Mouse (Mus musculus): ENCODE results near the gene Doc2b. TPM values are rescaled to one million over a fixed set of nuclear protein-coding genes. Genes with fewer than 3 reads are reported as not detected.

Gene Doc2b
- polyA plus RNA-seq, 1 experiment from 2014 or later = 0.13 TPM

DNA sequence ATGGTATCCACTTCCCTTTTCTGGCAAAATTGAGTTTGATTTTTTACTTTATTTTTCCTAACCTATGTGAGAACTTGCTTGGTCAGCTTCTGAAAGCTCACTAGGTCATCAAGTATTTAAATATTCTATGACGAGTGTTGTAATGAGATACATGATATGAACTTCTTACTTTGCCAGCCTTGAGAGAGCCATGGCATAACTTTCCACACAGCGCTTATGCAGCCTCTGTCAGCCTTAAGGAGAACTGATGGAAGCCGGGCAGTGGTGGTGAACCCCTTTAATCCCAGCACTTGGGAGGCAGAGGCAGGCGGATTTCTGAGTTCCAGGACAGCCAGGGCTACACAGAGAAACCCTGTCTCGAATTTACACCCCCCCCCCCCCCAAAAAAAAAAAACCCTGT, 35.1 kb downstream of the Doc2b start:
- Histone ChIP-seq H3K4me2 (no peak overlapping the region), H3K36me3 (peaks cover 78% of the 10 kb centered on the region), H3K9me3 (replicated peaks) (no peaks in the 10 kb centered on the region), H3K4me1 (replicated peaks) (0 out of 2 replicates have a peak, but pooled peaks cover 3% of the 10 kb centered on the region), H3K4me3 (no peak overlapping the region), H3K9ac (no peak overlapping the region), H3K27ac (no peak overlapping the region), H3K27me3 (no peaks in the 10 kb centered on the region)
- 93% methylated on average over 5 of the region's 5 CpGs for WGBS
- ATAC-seq (replicated peaks; ENCODE audit: insufficient number of reproducible peaks, insufficient read depth, low FRiP score, low read depth) = no peak

DNA sequence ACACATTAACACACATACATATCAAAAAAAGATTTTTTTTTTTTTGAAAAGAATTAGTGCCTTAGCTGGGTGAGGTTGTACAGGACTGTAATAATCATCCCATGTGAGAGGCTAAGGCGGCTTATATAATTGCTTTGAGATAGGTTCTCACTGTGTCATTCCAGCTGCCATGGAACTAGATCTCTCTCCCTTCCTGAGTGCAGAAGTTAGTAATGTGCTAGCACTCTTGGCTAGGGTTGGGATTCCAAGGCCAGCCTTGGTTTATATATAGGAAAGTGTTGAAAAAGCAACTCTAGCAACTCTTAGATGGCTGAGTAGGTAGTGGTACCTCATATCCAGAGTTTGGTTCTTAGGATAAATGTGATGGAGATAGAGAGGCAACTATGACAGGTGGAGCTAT, 37.3 kb downstream of the Doc2b start:
- Histone ChIP-seq H3K4me1 (replicated peaks) (peaks cover 3% of the 10 kb centered on the region; the same call in 1 of the 2 replicates), H3K27ac (no peak overlapping the region), H3K4me2 (no peak overlapping the region), H3K4me3 (no peak overlapping the region), H3K9ac (no peak overlapping the region), H3K27me3 (no peaks in the 10 kb centered on the region), H3K36me3 (peaks cover 58% of the 10 kb centered on the region), H3K9me3 (replicated peaks) (no peaks in the 10 kb centered on the region)
- WGBS = 87% methylated on average over 1 of the region's 1 CpGs
- no peak for ATAC-seq (replicated peaks; ENCODE audit: insufficient number of reproducible peaks, insufficient read depth, low FRiP score, low read depth)

DNA sequence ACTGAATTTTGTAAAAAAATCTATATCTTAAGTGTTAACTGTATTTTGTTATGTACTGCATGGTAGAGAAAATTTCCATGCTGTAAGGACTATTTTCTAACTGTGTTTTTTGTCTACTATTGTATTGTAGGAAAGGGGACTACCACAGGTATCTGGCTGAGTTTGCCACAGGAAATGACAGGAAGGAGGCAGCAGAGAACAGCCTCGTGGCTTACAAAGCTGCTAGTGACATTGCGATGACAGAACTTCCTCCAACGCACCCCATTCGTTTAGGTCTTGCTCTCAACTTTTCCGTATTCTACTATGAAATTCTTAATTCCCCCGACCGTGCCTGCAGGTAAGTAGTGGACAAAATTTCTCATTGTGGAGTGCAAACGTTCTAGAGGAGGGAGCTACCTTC, 39.2 kb downstream of the Doc2b start:
- H3K27me3 ChIP-seq = no peaks in the 10 kb centered on the region
- no peak overlapping the region for H3K4me2 ChIP-seq
- no peaks in the 10 kb centered on the region for H3K9me3 ChIP-seq (replicated peaks)
- no peak for ATAC-seq (replicated peaks; ENCODE audit: insufficient number of reproducible peaks, insufficient read depth, low FRiP score, low read depth)
- H3K4me1 ChIP-seq (replicated peaks) = peaks cover 7% of the 10 kb centered on the region
- no peak overlapping the region for H3K4me3 ChIP-seq
- 64% methylated on average over 8 of the region's 8 CpGs for WGBS
- H3K9ac ChIP-seq = no peak overlapping the region
- no peak overlapping the region for H3K27ac ChIP-seq
- peaks cover 56% of the 10 kb centered on the region for H3K36me3 ChIP-seq

- WGBS = 75% methylated on average over 4 of the region's 4 CpGs
- no peak overlapping the region for H3K9ac ChIP-seq
- peaks cover 53% of the 10 kb centered on the region for H3K4me1 ChIP-seq (replicated peaks)
- no peak overlapping the region for H3K4me3 ChIP-seq
- ATAC-seq (replicated peaks; ENCODE audit: insufficient number of reproducible peaks, insufficient read depth, low FRiP score, low read depth) = no peak
- H3K27me3 ChIP-seq = no peaks in the 10 kb centered on the region
- H3K36me3 ChIP-seq = peaks cover 10% of the 10 kb centered on the region; the same call in 1 of the 2 replicates
- no peak overlapping the region for H3K27ac ChIP-seq
- H3K9me3 ChIP-seq (replicated peaks) = no peaks in the 10 kb centered on the region
- no peak overlapping the region for H3K4me2 ChIP-seq
Observed at GRCm38 (mm10) chr11:75751082-75751481, 44.8 kb downstream of the Doc2b start.

GRCm38 (mm10) chr11:75750537-75750936, 45.3 kb downstream of the Doc2b start:
- no peaks in the 10 kb centered on the region for H3K27me3 ChIP-seq
- H3K4me3 ChIP-seq = no peak overlapping the region
- H3K9me3 ChIP-seq (replicated peaks) = no peaks in the 10 kb centered on the region
- H3K9ac ChIP-seq = no peak overlapping the region
- WGBS = 59% methylated on average over 1 of the region's 1 CpGs
- peaks cover 10% of the 10 kb centered on the region; the same call in 1 of the 2 replicates for H3K36me3 ChIP-seq
- no peak overlapping the region for H3K27ac ChIP-seq
- ATAC-seq (replicated peaks; ENCODE audit: insufficient number of reproducible peaks, insufficient read depth, low FRiP score, low read depth) = no peak
- H3K4me1 ChIP-seq (replicated peaks) = peaks cover 56% of the 10 kb centered on the region
- no peak overlapping the region for H3K4me2 ChIP-seq

GRCm38 (mm10) chr11:75744761-75745160, 51.1 kb downstream of the Doc2b start:
- no peak for ATAC-seq (replicated peaks; ENCODE audit: insufficient number of reproducible peaks, insufficient read depth, low FRiP score, low read depth)
- WGBS = 84% methylated on average over 3 of the region's 3 CpGs
- H3K27ac ChIP-seq = no peak overlapping the region
- no peak overlapping the region for H3K4me2 ChIP-seq
- no peak overlapping the region for H3K9ac ChIP-seq
- H3K36me3 ChIP-seq = no peaks in the 10 kb centered on the region
- H3K4me1 ChIP-seq (replicated peaks) = peaks cover 66% of the 10 kb centered on the region
- no peaks in the 10 kb centered on the region for H3K27me3 ChIP-seq
- H3K9me3 ChIP-seq (replicated peaks) = no peaks in the 10 kb centered on the region
- no peak overlapping the region for H3K4me3 ChIP-seq

DNA sequence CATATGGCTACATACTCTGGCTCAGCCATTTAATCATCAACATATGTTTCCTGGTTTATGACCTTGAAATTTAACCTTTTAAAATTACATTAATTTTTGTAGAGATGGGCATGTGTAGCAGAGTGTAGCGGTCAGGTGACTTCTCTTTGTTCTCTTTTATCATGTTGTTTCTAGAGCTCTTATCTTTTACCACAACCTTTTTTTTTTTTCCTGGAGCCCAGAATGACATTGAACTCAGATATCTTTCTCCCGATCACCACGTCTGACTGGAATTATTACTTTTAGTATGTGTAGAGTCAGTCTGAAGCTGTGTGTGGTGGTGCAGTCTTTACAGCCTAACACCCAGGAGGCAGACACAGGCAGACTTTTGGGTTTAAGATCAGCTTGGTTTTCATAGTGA, 54.2 kb downstream of the Doc2b start:
- H3K9ac ChIP-seq = no peak overlapping the region
- H3K4me3 ChIP-seq = no peak overlapping the region
- H3K4me2 ChIP-seq = no peak overlapping the region
- no peak for ATAC-seq (replicated peaks; ENCODE audit: insufficient number of reproducible peaks, insufficient read depth, low FRiP score, low read depth)
- peaks cover 9% of the 10 kb centered on the region for H3K36me3 ChIP-seq
- H3K27me3 ChIP-seq = no peaks in the 10 kb centered on the region
- no peaks in the 10 kb centered on the region for H3K9me3 ChIP-seq (replicated peaks)
- peaks cover 55% of the 10 kb centered on the region for H3K4me1 ChIP-seq (replicated peaks)
- WGBS = 37% methylated on average over 3 of the region's 3 CpGs
- peak overlapping the region; percentile 17; the same call in 1 of the 2 replicates for H3K27ac ChIP-seq

- ATAC-seq (replicated peaks; ENCODE audit: insufficient number of reproducible peaks, insufficient read depth, low FRiP score, low read depth) = no peak
- Histone ChIP-seq H3K4me1 (replicated peaks) (peaks cover 59% of the 10 kb centered on the region), H3K9me3 (replicated peaks) (no peaks in the 10 kb centered on the region), H3K36me3 (peaks cover 9% of the 10 kb centered on the region), H3K27me3 (no peaks in the 10 kb centered on the region), H3K27ac (no peak overlapping the region), H3K4me2 (no peak overlapping the region), H3K9ac (no peak overlapping the region), H3K4me3 (no peak overlapping the region)
- WGBS = 54% methylated on average over 3 of the region's 3 CpGs
Observed at GRCm38 (mm10) chr11:75740204-75740603, 55.6 kb downstream of the Doc2b start.

DNA sequence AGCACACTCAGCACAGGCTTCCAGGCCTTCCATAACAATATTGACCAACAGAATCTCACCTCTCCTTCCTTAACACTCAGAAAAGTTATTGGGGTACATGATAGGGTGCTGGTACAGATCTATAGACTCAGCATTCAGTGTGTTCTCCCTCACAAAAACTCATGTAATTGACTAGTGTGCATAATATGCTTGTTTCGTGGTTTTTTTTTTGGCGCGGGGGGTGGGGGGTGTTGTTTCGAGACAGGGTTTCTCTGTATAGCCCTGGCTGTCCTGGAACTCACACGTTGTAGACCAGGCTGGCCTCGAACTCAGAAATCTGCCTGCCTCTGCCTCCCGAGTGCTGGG, 57.4 kb downstream of the Doc2b start:
- no peaks in the 10 kb centered on the region for H3K9me3 ChIP-seq (replicated peaks)
- ATAC-seq (replicated peaks; ENCODE audit: insufficient number of reproducible peaks, insufficient read depth, low FRiP score, low read depth) = no peak
- H3K4me1 ChIP-seq (replicated peaks) = peaks cover 62% of the 10 kb centered on the region
- H3K27me3 ChIP-seq = no peaks in the 10 kb centered on the region
- H3K27ac ChIP-seq = no peak overlapping the region
- no peak overlapping the region for H3K4me2 ChIP-seq
- 95% methylated on average over 7 of the region's 7 CpGs for WGBS
- H3K4me3 ChIP-seq = no peak overlapping the region
- no peak overlapping the region for H3K9ac ChIP-seq
- peaks cover 9% of the 10 kb centered on the region for H3K36me3 ChIP-seq

GRCm38 (mm10) chr11:75737806-75738476, 57.9 kb downstream of the Doc2b start:
- 58% methylated on average over 2 of the region's 2 CpGs for WGBS
- H3K4me1 ChIP-seq (replicated peaks) = peaks cover 62% of the 10 kb centered on the region
- no peak overlapping the region for H3K27ac ChIP-seq
- no peaks in the 10 kb centered on the region for H3K27me3 ChIP-seq
- no peak for ATAC-seq (replicated peaks; ENCODE audit: insufficient number of reproducible peaks, insufficient read depth, low FRiP score, low read depth)
- H3K4me2 ChIP-seq = no peak overlapping the region
- H3K36me3 ChIP-seq = peaks cover 9% of the 10 kb centered on the region
- H3K9ac ChIP-seq = no peak overlapping the region
- no peaks in the 10 kb centered on the region for H3K9me3 ChIP-seq (replicated peaks)
- H3K4me3 ChIP-seq = no peak overlapping the region

DNA sequence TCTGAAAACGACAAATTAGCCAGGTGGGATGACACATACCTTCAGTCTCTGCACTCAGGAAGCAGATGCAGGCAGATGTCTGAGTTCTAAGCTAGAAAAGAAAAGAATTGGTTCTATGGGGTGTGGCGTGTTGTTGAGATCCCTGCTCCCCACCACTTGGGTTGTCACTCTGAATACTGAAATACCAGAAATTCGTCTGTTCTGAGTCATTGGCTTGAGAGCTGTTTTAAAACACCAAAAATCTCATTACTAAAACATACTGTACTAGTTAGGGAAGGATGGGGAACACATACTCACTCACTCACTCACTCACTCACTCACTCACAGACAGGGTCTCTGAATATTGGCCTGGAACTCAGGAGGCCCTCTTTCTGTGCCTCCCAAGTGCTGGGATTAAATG, 58.9 kb downstream of the Doc2b start:
- Histone ChIP-seq H3K4me3 (no peak overlapping the region), H3K4me2 (peak overlapping the region; percentile 31)

More for the DNA sequence above, 58.9 kb downstream of the Doc2b start:
- WGBS = 50% methylated on average over 3 of the region's 3 CpGs
- no peak overlapping the region for H3K27ac ChIP-seq
- H3K27me3 ChIP-seq = no peaks in the 10 kb centered on the region
- peak overlapping the region; percentile 19; the same call in 1 of the 2 replicates for H3K9ac ChIP-seq
- H3K36me3 ChIP-seq = peaks cover 9% of the 10 kb centered on the region
- no peaks in the 10 kb centered on the region for H3K9me3 ChIP-seq (replicated peaks)
- ATAC-seq (replicated peaks; ENCODE audit: insufficient number of reproducible peaks, insufficient read depth, low FRiP score, low read depth) = no peak
- H3K4me1 ChIP-seq (replicated peaks) = peaks cover 64% of the 10 kb centered on the region
